Mouse (Mus musculus): ENCODE data around the gene Zfp804a. TPM values are rescaled to one million over a fixed set of nuclear protein-coding genes. Genes with fewer than 3 reads are reported as not detected.

Zfp804a gene
- polyA plus RNA-seq, 2 experiments, result 0.60 to 0.73 TPM

- H3K27ac ChIP-seq (replicated peaks; ENCODE audit: low read depth, low read length), result no peak overlapping the region
- no peak for TF ChIP-seq POLR2A (IDR thresholded peaks at IDR 0.05; ENCODE audit: borderline replicate concordance, extremely low read depth, insufficient read depth, insufficient read length)
- 56% methylated on average over 5 of the region's 5 CpGs for WGBS
Observed at GRCm38 (mm10) chr2:82200616-82201015, 147.6 kb downstream of the Zfp804a start.

GRCm38 (mm10) chr2:82210605-82211004 is 157.6 kb downstream of the Zfp804a start:
- 83% methylated on average over 1 of the region's 1 CpGs for WGBS

More at GRCm38 (mm10) chr2:82200616-82201015, 147.6 kb downstream of the Zfp804a start:
- Histone ChIP-seq H3K4me2 (replicated peaks; ENCODE audit: low read depth, low read length, severe bottlenecking) (no peak overlapping the region), H3K9ac (ENCODE audit: low read depth, low read length, severe bottlenecking) (no peak overlapping the region), H3K27me3 (ENCODE audit: control insufficient read depth, insufficient read depth, low read length) (no peaks in the 10 kb centered on the region), H3K9me3 (ENCODE audit: control insufficient read depth, low read length) (no peaks in the 10 kb centered on the region), H3K36me3 (ENCODE audit: control insufficient read depth, insufficient read depth, low read length) (no peaks in the 10 kb centered on the region), H3K4me3 (replicated peaks; ENCODE audit: low read length) (no peak overlapping the region), H3K4me1 (ENCODE audit: control insufficient read depth, insufficient read depth, low read length) (no peaks in the 10 kb centered on the region)
- no peak for DNase-seq (ENCODE audit: low spot score)
- no peak for ATAC-seq (ENCODE audit: low FRiP score, low read depth)

GRCm38 (mm10) chr2:82211972-82212371 is 158.9 kb downstream of the Zfp804a start:
- H3K9me3 ChIP-seq (ENCODE audit: control insufficient read depth, low read length), result no peaks in the 10 kb centered on the region; the same call in 1 of the 2 replicates
- no peaks in the 10 kb centered on the region for H3K4me1 ChIP-seq (ENCODE audit: control insufficient read depth, insufficient read depth, low read length)
- H3K27me3 ChIP-seq (ENCODE audit: control insufficient read depth, insufficient read depth, low read length), result no peaks in the 10 kb centered on the region
- H3K9ac ChIP-seq (ENCODE audit: low read depth, low read length, severe bottlenecking), result no peak overlapping the region
- 100% methylated on average over 1 of the region's 1 CpGs for WGBS
- H3K4me2 ChIP-seq (replicated peaks; ENCODE audit: low read depth, low read length, severe bottlenecking), result no peak overlapping the region
- no peak overlapping the region for H3K27ac ChIP-seq (replicated peaks; ENCODE audit: low read depth, low read length)
- H3K36me3 ChIP-seq (ENCODE audit: control insufficient read depth, insufficient read depth, low read length), result no peaks in the 10 kb centered on the region
- no peak for DNase-seq (ENCODE audit: low spot score)
- no peak for TF ChIP-seq POLR2A (IDR thresholded peaks at IDR 0.05; ENCODE audit: borderline replicate concordance, extremely low read depth, insufficient read depth, insufficient read length)
- H3K4me3 ChIP-seq (replicated peaks; ENCODE audit: low read length), result no peak overlapping the region
- no peak for ATAC-seq (ENCODE audit: low FRiP score, low read depth)

More at GRCm38 (mm10) chr2:82210605-82211004, 157.6 kb downstream of the Zfp804a start:
- DNase-seq (ENCODE audit: low spot score), result no peak
- no peaks in the 10 kb centered on the region; the same call in 1 of the 2 replicates for H3K9me3 ChIP-seq (ENCODE audit: control insufficient read depth, low read length)
- H3K4me3 ChIP-seq (replicated peaks; ENCODE audit: low read length), result no peak overlapping the region
- no peak for ATAC-seq (ENCODE audit: low FRiP score, low read depth)
- H3K27ac ChIP-seq (replicated peaks; ENCODE audit: low read depth, low read length), result no peak overlapping the region
- no peaks in the 10 kb centered on the region for H3K4me1 ChIP-seq (ENCODE audit: control insufficient read depth, insufficient read depth, low read length)
- no peaks in the 10 kb centered on the region for H3K27me3 ChIP-seq (ENCODE audit: control insufficient read depth, insufficient read depth, low read length)
- no peak for TF ChIP-seq POLR2A (IDR thresholded peaks at IDR 0.05; ENCODE audit: borderline replicate concordance, extremely low read depth, insufficient read depth, insufficient read length)
- H3K4me2 ChIP-seq (replicated peaks; ENCODE audit: low read depth, low read length, severe bottlenecking), result no peak overlapping the region
- H3K36me3 ChIP-seq (ENCODE audit: control insufficient read depth, insufficient read depth, low read length), result no peaks in the 10 kb centered on the region
- no peak overlapping the region for H3K9ac ChIP-seq (ENCODE audit: low read depth, low read length, severe bottlenecking)

GRCm38 (mm10) chr2:82217873-82218272 is 164.9 kb downstream of the Zfp804a start:
- ATAC-seq (ENCODE audit: low FRiP score, low read depth) (no peak), DNase-seq (ENCODE audit: low spot score) (no peak)
- Histone ChIP-seq H3K27ac (replicated peaks; ENCODE audit: low read depth, low read length) (no peak overlapping the region), H3K9me3 (ENCODE audit: control insufficient read depth, low read length) (no peaks in the 10 kb centered on the region; the same call in 1 of the 2 replicates), H3K9ac (ENCODE audit: low read depth, low read length, severe bottlenecking) (no peak overlapping the region), H3K4me3 (replicated peaks; ENCODE audit: low read length) (no peak overlapping the region), H3K27me3 (ENCODE audit: control insufficient read depth, insufficient read depth, low read length) (no peaks in the 10 kb centered on the region), H3K36me3 (ENCODE audit: control insufficient read depth, insufficient read depth, low read length) (no peaks in the 10 kb centered on the region), H3K4me1 (ENCODE audit: control insufficient read depth, insufficient read depth, low read length) (no peaks in the 10 kb centered on the region), H3K4me2 (replicated peaks; ENCODE audit: low read depth, low read length, severe bottlenecking) (no peak overlapping the region)
- WGBS, result 84% methylated on average over 2 of the region's 2 CpGs
- no peak for TF ChIP-seq POLR2A (IDR thresholded peaks at IDR 0.05; ENCODE audit: borderline replicate concordance, extremely low read depth, insufficient read depth, insufficient read length)

GRCm38 (mm10) chr2:82246020-82246419 is 193.0 kb downstream of the Zfp804a start:
- no peaks in the 10 kb centered on the region for H3K27me3 ChIP-seq (ENCODE audit: control insufficient read depth, insufficient read depth, low read length)
- H3K4me1 ChIP-seq (ENCODE audit: control insufficient read depth, insufficient read depth, low read length), result no peaks in the 10 kb centered on the region
- no peak overlapping the region for H3K27ac ChIP-seq (replicated peaks; ENCODE audit: low read depth, low read length)
- H3K4me3 ChIP-seq (replicated peaks; ENCODE audit: low read length), result no peak overlapping the region
- H3K9ac ChIP-seq (ENCODE audit: low read depth, low read length, severe bottlenecking), result no peak overlapping the region
- no peaks in the 10 kb centered on the region for H3K36me3 ChIP-seq (ENCODE audit: control insufficient read depth, insufficient read depth, low read length)
- H3K9me3 ChIP-seq (ENCODE audit: control insufficient read depth, low read length), result no peaks in the 10 kb centered on the region
- H3K4me2 ChIP-seq (replicated peaks; ENCODE audit: low read depth, low read length, severe bottlenecking), result no peak overlapping the region
- ATAC-seq (ENCODE audit: low FRiP score, low read depth) (no peak), DNase-seq (ENCODE audit: low spot score) (no peak)
- no peak for TF ChIP-seq POLR2A (IDR thresholded peaks at IDR 0.05; ENCODE audit: borderline replicate concordance, extremely low read depth, insufficient read depth, insufficient read length)
